Comparison of ENCODE assay signal across 20 mouse cellular contexts in the genomic region with DNA sequence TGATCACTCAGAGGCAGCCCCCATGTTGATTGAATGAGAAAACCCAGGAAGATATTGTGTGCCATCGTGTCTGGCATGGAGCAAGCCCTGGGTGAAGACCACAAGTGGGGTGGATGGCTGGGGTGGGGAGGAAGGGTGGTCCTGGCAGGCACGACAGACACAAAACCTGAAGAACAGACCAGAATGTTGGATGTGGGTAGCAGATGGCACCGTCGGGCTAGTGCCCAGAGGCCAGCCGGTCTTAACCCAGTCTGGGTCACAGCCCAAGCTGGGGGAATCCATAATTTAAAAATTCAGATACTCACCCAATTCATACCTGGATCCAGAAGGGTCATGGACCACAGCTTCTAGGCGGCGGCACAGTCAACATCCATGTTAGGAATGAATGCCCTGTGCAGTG.
DNase-seq lines count a peak whose midpoint lies in the region; ATAC-seq lines count a peak whose summit lies in the region.
"Had no signal": no experiment of that assay in that cellular context is flagged by ENCODE, and none has a peak within 500 bp of the region (broad histone marks: within the 10 kb centered on the region; RNA-seq: fewer than 3 reads in every experiment).

No protein-coding gene starts in this region.

- intact Hi-C loops in left cerebral cortex, postnatal 4 days (cut with DNase I) = no loop called here
- intact Hi-C loops in left cerebral cortex, postnatal 25 days (cut with DNase I) = no loop called here

- peak; percentile 77 to 80 for DNase-seq in cerebellum, postnatal 10 days
- peak; percentile 64 to 69 for DNase-seq in cerebellum, postnatal 14 days
- no peak for DNase-seq in cerebellum, adult 11-12 months
- DNase-seq in left cerebral cortex, postnatal 4 days = peak; percentile 33
- no peak for DNase-seq in left cerebral cortex, postnatal 25 days (ENCODE audit: low spot score in 2 of 2)
- DNase-seq: adrenal gland, adult 2 months; adrenal gland, adult 8-10 months; adrenal gland, postnatal 10 days; adrenal gland, postnatal 14 days; adrenal gland, postnatal 25 days; adrenal gland, postnatal 36 days; B cell, adult 2 months; cerebellum, adult 11 months; cerebellum, adult 18-20 months; cerebellum, adult 2 months; cerebellum, adult 8-10 months had no signal

- no peak for ATAC-seq in cerebellum, adult (ENCODE audit: insufficient number of reproducible peaks, low FRiP score, low TSS enrichment)
- ATAC-seq: activated CD4-positive, CD25-positive, alpha-beta regulatory T cell, adult 4 months; CD4-positive, CD25-positive, alpha-beta regulatory T cell, adult 4 months; Patski had no signal

Comparison
In these comparisons a context has a peak if more than half of its experiments do, and no peak if none do; other contexts are left out.
1. DNase-seq: peak in cerebellum, postnatal 10 days (2 of 2), cerebellum, postnatal 14 days (2 of 2) and left cerebral cortex, postnatal 4 days (single experiment); none in cerebellum, adult 11-12 months (single experiment) and left cerebral cortex, postnatal 25 days (0 of 2).